Mouse (Mus musculus): Measurements from ENCODE around the gene Calr. TPM values are rescaled to one million over a fixed set of nuclear protein-coding genes. Genes with fewer than 3 reads are reported as not detected.

Gene Calr
- total RNA-seq, 2 experiments from 2014 or later = 261 to 677 TPM

- no peak for ATAC-seq (replicated peaks; ENCODE audit: low FRiP score, poor library complexity, severe bottlenecking)
These were observed 52.8 kb downstream of the Calr start for GRCm38 (mm10) chr8:84793791-84794485.

DNA sequence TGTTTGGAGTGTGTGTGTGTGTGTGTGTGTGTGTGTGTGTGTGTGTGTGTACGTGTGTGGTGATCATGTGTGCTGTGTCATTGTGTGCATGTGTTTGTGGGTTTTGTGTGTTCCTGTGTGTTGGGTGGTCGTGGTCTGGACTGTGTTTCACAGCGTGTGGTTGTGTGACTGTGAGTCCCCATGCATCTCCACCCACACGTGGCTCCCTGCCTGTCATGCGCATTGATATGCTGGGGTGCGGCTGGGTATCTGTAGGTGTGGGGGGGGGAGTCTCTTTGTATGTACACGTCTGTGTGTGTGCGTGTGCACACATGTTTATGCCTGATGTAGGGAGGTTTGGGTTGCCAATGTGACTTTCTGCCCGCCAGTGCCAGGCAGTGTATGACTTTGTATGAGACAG is 53.6 kb downstream of the Calr start:
- ATAC-seq (replicated peaks; ENCODE audit: low FRiP score, poor library complexity, severe bottlenecking) = no peak

DNA sequence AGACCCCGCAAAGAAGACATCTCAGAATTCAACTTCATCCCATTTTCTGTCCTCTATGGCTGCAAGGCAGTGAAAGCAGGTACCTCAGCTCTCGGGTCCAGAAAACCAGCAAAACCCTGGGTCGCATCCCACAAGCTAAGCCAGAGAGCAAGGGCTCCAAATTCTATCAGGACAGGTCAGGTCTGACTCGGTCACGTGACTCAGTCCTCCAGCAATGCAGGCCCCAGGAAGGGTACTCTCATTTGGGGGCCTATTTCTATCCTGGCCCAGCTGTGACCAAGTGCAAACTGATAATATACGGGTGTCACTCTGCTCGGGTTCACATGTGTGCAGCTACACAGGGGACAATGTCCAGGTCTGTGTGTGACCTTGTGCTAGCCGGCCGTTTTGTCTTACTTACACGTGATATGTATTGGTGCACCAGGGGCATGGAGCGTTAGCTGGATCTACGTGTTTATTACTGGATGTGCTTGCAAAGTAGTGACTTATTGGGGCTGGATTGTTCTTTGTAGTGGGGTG is 54.2 kb downstream of the Calr start:
- ATAC-seq (replicated peaks; ENCODE audit: low FRiP score, poor library complexity, severe bottlenecking) = no peak

Other genes with a start within 250 kb of the Calr start
Only the 30 nearest of the 31 such genes appear.
- gene Ier2, start 184.1 kb downstream of the Calr start, total RNA-seq (2015; ENCODE audit: low replicate concordance) = 10.9 and 16.2 TPM in 2 replicates
- 7.6 and 8.1 TPM in 2 replicates for gene Ier2, start 184.1 kb downstream of the Calr start, total RNA-seq (2017; ENCODE audit: low replicate concordance)
- 7.9 and 13.4 TPM in 2 replicates for gene Trmt1, start 160.6 kb downstream of the Calr start, total RNA-seq (2015; ENCODE audit: low replicate concordance)
- 18.4 and 23.1 TPM in 2 replicates for gene Trmt1, start 160.6 kb downstream of the Calr start, total RNA-seq (2017; ENCODE audit: low replicate concordance)
- gene Nacc1, start 159.1 kb downstream of the Calr start, total RNA-seq (2015; ENCODE audit: low replicate concordance) = 24.3 and 25.6 TPM in 2 replicates
- 11.8 and 16.9 TPM in 2 replicates for gene Nacc1, start 159.1 kb downstream of the Calr start, total RNA-seq (2017; ENCODE audit: low replicate concordance)
- gene Lyl1, start 145.5 kb downstream of the Calr start, total RNA-seq (2015; ENCODE audit: low replicate concordance) = 98.7 and 109 TPM in 2 replicates
- gene Lyl1, start 145.5 kb downstream of the Calr start, total RNA-seq (2017; ENCODE audit: low replicate concordance) = 54.7 and 70.5 TPM in 2 replicates
- 12.2 and 21.6 TPM in 2 replicates for gene G430095P16Rik, start 123.9 kb downstream of the Calr start, total RNA-seq (2015; ENCODE audit: low replicate concordance)
- 1.1 and 13.2 TPM in 2 replicates for gene G430095P16Rik, start 123.9 kb downstream of the Calr start, total RNA-seq (2017; ENCODE audit: low replicate concordance)
- 53.7 and 76.0 TPM in 2 replicates for gene Nfix, start 46.6 kb downstream of the Calr start, total RNA-seq (2015; ENCODE audit: low replicate concordance)
- 33.6 and 36.8 TPM in 2 replicates for gene Nfix, start 46.6 kb downstream of the Calr start, total RNA-seq (2017; ENCODE audit: low replicate concordance)
- gene Dand5, start 24.1 kb downstream of the Calr start, total RNA-seq (2015; ENCODE audit: low replicate concordance) = 2.5 and 3.8 TPM in 2 replicates
- gene Dand5, start 24.1 kb downstream of the Calr start, total RNA-seq (2017; ENCODE audit: low replicate concordance) = 5.4 and 6.7 TPM in 2 replicates
- gene Gadd45gip1, start 15.4 kb downstream of the Calr start, total RNA-seq (2015; ENCODE audit: low replicate concordance) = 6.7 and 7.6 TPM in 2 replicates
- 11.3 and 16.4 TPM in 2 replicates for gene Gadd45gip1, start 15.4 kb downstream of the Calr start, total RNA-seq (2017; ENCODE audit: low replicate concordance)
- gene Rad23a, start 6.3 kb downstream of the Calr start, total RNA-seq (2015; ENCODE audit: low replicate concordance) = 273 and 355 TPM in 2 replicates
- 296 and 306 TPM in 2 replicates for gene Rad23a, start 6.3 kb downstream of the Calr start, total RNA-seq (2017; ENCODE audit: low replicate concordance)
- gene Farsa, start 10.1 kb upstream of the Calr start, total RNA-seq (2015; ENCODE audit: low replicate concordance) = 11.2 and 19.7 TPM in 2 replicates
- gene Farsa, start 10.1 kb upstream of the Calr start, total RNA-seq (2017; ENCODE audit: low replicate concordance) = 29.4 and 35.6 TPM in 2 replicates
- gene Syce2, start 25.2 kb upstream of the Calr start, total RNA-seq (2015; ENCODE audit: low replicate concordance) = 65.2 and 133 TPM in 2 replicates
- gene Syce2, start 25.2 kb upstream of the Calr start, total RNA-seq (2017; ENCODE audit: low replicate concordance) = 9.2 and 29.9 TPM in 2 replicates
- gene Gcdh, start 47.0 kb upstream of the Calr start, total RNA-seq (2015; ENCODE audit: low replicate concordance) = 16.9 and 36.9 TPM in 2 replicates
- 22.8 and 26.2 TPM in 2 replicates for gene Gcdh, start 47.0 kb upstream of the Calr start, total RNA-seq (2017; ENCODE audit: low replicate concordance)
- gene Klf1, start 55.0 kb upstream of the Calr start, total RNA-seq (2015; ENCODE audit: low replicate concordance) = 262 and 325 TPM in 2 replicates
- 240 and 399 TPM in 2 replicates for gene Klf1, start 55.0 kb upstream of the Calr start, total RNA-seq (2017; ENCODE audit: low replicate concordance)
- 32.7 and 33.2 TPM in 2 replicates for gene Dnase2a, start 61.6 kb upstream of the Calr start, total RNA-seq (2015; ENCODE audit: low replicate concordance)
- 74.6 and 78.4 TPM in 2 replicates for gene Dnase2a, start 61.6 kb upstream of the Calr start, total RNA-seq (2017; ENCODE audit: low replicate concordance)
- gene Mast1, start 90.4 kb upstream of the Calr start, total RNA-seq (2015; ENCODE audit: low replicate concordance) = not detected in 2 replicates
- gene Mast1, start 90.4 kb upstream of the Calr start, total RNA-seq (2017; ENCODE audit: low replicate concordance) = not detected in 2 replicates
- not detected in 2 replicates for gene Rtbdn, start 100.1 kb upstream of the Calr start, total RNA-seq (2015; ENCODE audit: low replicate concordance)
- not detected in 2 replicates for gene Rtbdn, start 100.1 kb upstream of the Calr start, total RNA-seq (2017; ENCODE audit: low replicate concordance)
- gene Gm49661, start 122.5 kb upstream of the Calr start, total RNA-seq (2015; ENCODE audit: low replicate concordance) = not detected in 2 replicates
- not detected in 2 replicates for gene Gm49661, start 122.5 kb upstream of the Calr start, total RNA-seq (2017; ENCODE audit: low replicate concordance)
- 2,168 and 2,598 TPM in 2 replicates for gene Prdx2, start 122.7 kb upstream of the Calr start, total RNA-seq (2015; ENCODE audit: low replicate concordance)
- 2,812 and 2,913 TPM in 2 replicates for gene Prdx2, start 122.7 kb upstream of the Calr start, total RNA-seq (2017; ENCODE audit: low replicate concordance)
- gene Rnaseh2a, start 122.8 kb upstream of the Calr start, total RNA-seq (2015; ENCODE audit: low replicate concordance) = 82.6 and 141 TPM in 2 replicates
- 63.3 and 93.8 TPM in 2 replicates for gene Rnaseh2a, start 122.8 kb upstream of the Calr start, total RNA-seq (2017; ENCODE audit: low replicate concordance)
- gene Junb, start 131.8 kb upstream of the Calr start, total RNA-seq (2015; ENCODE audit: low replicate concordance) = 8.0 and 12.3 TPM in 2 replicates
- 10.4 and 15.1 TPM in 2 replicates for gene Junb, start 131.8 kb upstream of the Calr start, total RNA-seq (2017; ENCODE audit: low replicate concordance)
- 0.42 and 0.72 TPM in 2 replicates for gene Hook2, start 143.7 kb upstream of the Calr start, total RNA-seq (2015; ENCODE audit: low replicate concordance)
- gene Hook2, start 143.7 kb upstream of the Calr start, total RNA-seq (2017; ENCODE audit: low replicate concordance) = 2.6 and 4.6 TPM in 2 replicates
- not detected in 2 replicates for gene Best2, start 167.6 kb upstream of the Calr start, total RNA-seq (2015; ENCODE audit: low replicate concordance)
- not detected in 2 replicates for gene Best2, start 167.6 kb upstream of the Calr start, total RNA-seq (2017; ENCODE audit: low replicate concordance)
- gene Asna1, start 178.3 kb upstream of the Calr start, total RNA-seq (2015; ENCODE audit: low replicate concordance) = 42.8 and 69.2 TPM in 2 replicates
- gene Asna1, start 178.3 kb upstream of the Calr start, total RNA-seq (2017; ENCODE audit: low replicate concordance) = 19.0 and 29.3 TPM in 2 replicates
- gene Trir, start 179.9 kb upstream of the Calr start, total RNA-seq (2015; ENCODE audit: low replicate concordance) = 143 and 183 TPM in 2 replicates
- 140 and 476 TPM in 2 replicates for gene Trir, start 179.9 kb upstream of the Calr start, total RNA-seq (2017; ENCODE audit: low replicate concordance)
- 24.9 and 35.6 TPM in 2 replicates for gene Tnpo2, start 190.0 kb upstream of the Calr start, total RNA-seq (2015; ENCODE audit: low replicate concordance)
- gene Tnpo2, start 190.0 kb upstream of the Calr start, total RNA-seq (2017; ENCODE audit: low replicate concordance) = 31.8 and 40.2 TPM in 2 replicates
- 4.3 and 10.5 TPM in 2 replicates for gene Fbxw9, start 213.1 kb upstream of the Calr start, total RNA-seq (2015; ENCODE audit: low replicate concordance)
- 1.4 and 2.8 TPM in 2 replicates for gene Fbxw9, start 213.1 kb upstream of the Calr start, total RNA-seq (2017; ENCODE audit: low replicate concordance)
- gene Gm5741, start 221.0 kb upstream of the Calr start, total RNA-seq (2015; ENCODE audit: low replicate concordance) = not detected in 2 replicates
- gene Gm5741, start 221.0 kb upstream of the Calr start, total RNA-seq (2017; ENCODE audit: low replicate concordance) = not detected in 2 replicates
- gene Dhps, start 224.8 kb upstream of the Calr start, total RNA-seq (2015; ENCODE audit: low replicate concordance) = 13.4 and 15.9 TPM in 2 replicates
- 3.5 and 4.7 TPM in 2 replicates for gene Dhps, start 224.8 kb upstream of the Calr start, total RNA-seq (2017; ENCODE audit: low replicate concordance)
- gene Wdr83os, start 233.8 kb upstream of the Calr start, total RNA-seq (2015; ENCODE audit: low replicate concordance) = 37.7 and 66.3 TPM in 2 replicates
- 7.3 and 23.1 TPM in 2 replicates for gene Wdr83os, start 233.8 kb upstream of the Calr start, total RNA-seq (2017; ENCODE audit: low replicate concordance)
- gene Wdr83, start 234.4 kb upstream of the Calr start, total RNA-seq (2015; ENCODE audit: low replicate concordance) = 30.6 and 35.6 TPM in 2 replicates
- 15.8 and 17.6 TPM in 2 replicates for gene Wdr83, start 234.4 kb upstream of the Calr start, total RNA-seq (2017; ENCODE audit: low replicate concordance)